Mouse (Mus musculus): ENCODE results near the gene Ptpn3. TPM values are rescaled to one million over a fixed set of nuclear protein-coding genes. Genes with fewer than 3 reads are reported as not detected.

Gene Ptpn3
- polyA plus RNA-seq, 1 experiment from 2014 or later: 3.0 TPM

DNA sequence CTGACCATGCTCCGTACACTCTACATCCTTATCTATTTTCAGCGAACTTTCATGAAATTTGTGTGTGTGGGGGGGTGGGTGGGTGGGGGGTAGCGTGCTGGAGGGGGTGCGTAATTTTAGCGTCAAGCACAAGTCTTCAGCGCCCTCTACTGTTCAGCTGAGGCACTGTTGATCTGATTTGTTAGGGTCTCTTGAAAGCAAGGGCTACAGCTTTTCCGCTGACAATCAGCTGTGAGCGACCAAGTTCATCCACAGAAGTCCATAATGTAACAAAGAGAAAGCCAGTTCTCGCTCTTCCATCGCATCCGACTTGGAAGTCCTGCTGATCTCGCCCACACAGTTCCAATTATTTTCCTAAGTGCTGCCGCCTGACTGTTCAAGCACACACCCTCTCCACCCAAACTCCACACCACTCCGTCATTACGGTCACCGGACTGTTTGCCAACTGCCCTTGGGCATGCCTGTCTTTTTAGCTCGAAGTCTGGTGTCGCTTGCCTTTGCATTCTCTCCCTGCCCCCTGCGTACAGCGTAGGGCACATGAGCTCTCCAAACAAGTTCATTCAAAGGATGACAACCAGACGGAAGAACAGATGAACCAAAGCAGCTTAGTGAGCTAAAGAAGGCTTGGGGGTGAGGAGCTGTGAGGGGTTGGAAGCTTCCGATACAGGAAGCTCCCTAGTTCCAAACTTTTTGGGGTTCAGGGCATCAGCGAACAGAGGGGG lies 19.1 kb upstream of the Ptpn3 start:
- no peak overlapping the region for H3K27ac ChIP-seq (ENCODE audit: low read length)
- no peaks in the 10 kb centered on the region for H3K36me3 ChIP-seq (ENCODE audit: control insufficient read depth, insufficient read depth, low read length)
- ATAC-seq: no peak
- H3K27me3 ChIP-seq (ENCODE audit: control insufficient read depth, insufficient read depth, low read depth, low read length): no peaks in the 10 kb centered on the region
- no peaks in the 10 kb centered on the region for H3K9me3 ChIP-seq (replicated peaks; ENCODE audit: control insufficient read depth, low read length, poor library complexity, severe bottlenecking)
- no peak overlapping the region for H3K9ac ChIP-seq (ENCODE audit: low read depth, low read length)
- H3K4me3 ChIP-seq (ENCODE audit: low read depth, low read length): no peak overlapping the region
- H3K4me1 ChIP-seq (ENCODE audit: control insufficient read depth, insufficient read depth, low read length): no peaks in the 10 kb centered on the region
- H3K4me2 ChIP-seq (ENCODE audit: low read length): 0 out of 2 replicates have a peak overlapping the region, but pooled peaks have one; percentile 15
- WGBS: 37% methylated on average over 23 of the region's 23 CpGs

DNA sequence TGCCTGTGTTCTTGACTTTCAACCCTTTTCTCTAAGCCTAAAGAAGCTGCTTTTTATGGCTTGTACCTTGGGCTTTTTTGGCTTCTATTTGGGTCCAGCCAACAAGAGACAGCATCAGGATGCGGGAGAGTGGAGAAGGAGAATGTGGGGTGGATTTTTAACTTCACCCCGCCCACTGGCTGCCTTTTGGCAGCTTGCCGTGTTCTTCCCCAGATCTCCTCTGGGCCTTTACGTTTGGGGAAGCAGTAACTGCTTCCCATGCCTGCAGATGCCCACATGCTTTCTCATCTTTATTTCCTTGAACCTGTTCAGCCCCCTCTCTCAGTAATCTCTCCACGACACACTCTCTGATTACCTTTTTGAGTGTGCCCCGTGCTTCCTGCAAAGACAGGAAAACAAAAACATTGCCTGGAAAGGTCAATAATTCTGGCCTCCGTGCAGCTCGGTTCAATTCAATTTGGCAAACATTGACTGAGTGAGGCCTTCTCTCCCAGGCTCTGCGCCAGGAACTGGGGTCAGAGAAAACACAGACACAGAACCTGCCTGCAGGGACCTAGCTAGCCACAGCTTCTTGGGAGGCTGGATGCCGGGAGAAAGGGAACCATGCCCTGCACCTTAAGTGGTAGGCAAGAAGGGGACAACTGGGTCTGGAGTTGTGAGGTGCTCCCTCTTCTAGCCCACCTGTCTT lies 17.0 kb upstream of the Ptpn3 start:
- no peak overlapping the region for H3K9ac ChIP-seq (ENCODE audit: low read depth, low read length)
- ATAC-seq: no peak

GRCm38 (mm10) chr4:57312256-57313166 lies 10.9 kb upstream of the Ptpn3 start:
- Histone ChIP-seq H3K4me2 (ENCODE audit: low read length) (no peak overlapping the region), H3K4me3 (ENCODE audit: low read depth, low read length) (no peak overlapping the region), H3K9me3 (replicated peaks; ENCODE audit: control insufficient read depth, low read length, poor library complexity, severe bottlenecking) (no peaks in the 10 kb centered on the region), H3K27ac (ENCODE audit: low read length) (no peak overlapping the region), H3K9ac (ENCODE audit: low read depth, low read length) (no peak overlapping the region), H3K36me3 (ENCODE audit: control insufficient read depth, insufficient read depth, low read length) (no peaks in the 10 kb centered on the region), H3K4me1 (ENCODE audit: control insufficient read depth, insufficient read depth, low read length) (no peaks in the 10 kb centered on the region), H3K27me3 (ENCODE audit: control insufficient read depth, insufficient read depth, low read depth, low read length) (no peaks in the 10 kb centered on the region)
- ATAC-seq: no peak
- 86% methylated on average over 8 of the region's 8 CpGs for WGBS

More for the DNA sequence above, 17.0 kb upstream of the Ptpn3 start:
- H3K27me3 ChIP-seq (ENCODE audit: control insufficient read depth, insufficient read depth, low read depth, low read length): no peaks in the 10 kb centered on the region
- H3K4me2 ChIP-seq (ENCODE audit: low read length): no peak overlapping the region
- WGBS: 44% methylated on average over 10 of the region's 10 CpGs
- H3K9me3 ChIP-seq (replicated peaks; ENCODE audit: control insufficient read depth, low read length, poor library complexity, severe bottlenecking): no peaks in the 10 kb centered on the region
- no peaks in the 10 kb centered on the region for H3K36me3 ChIP-seq (ENCODE audit: control insufficient read depth, insufficient read depth, low read length)
- H3K27ac ChIP-seq (ENCODE audit: low read length): no peak overlapping the region
- H3K4me3 ChIP-seq (ENCODE audit: low read depth, low read length): no peak overlapping the region
- no peaks in the 10 kb centered on the region for H3K4me1 ChIP-seq (ENCODE audit: control insufficient read depth, insufficient read depth, low read length)

- H3K9ac ChIP-seq (ENCODE audit: low read depth, low read length): no peak overlapping the region
- H3K9me3 ChIP-seq (replicated peaks; ENCODE audit: control insufficient read depth, low read length, poor library complexity, severe bottlenecking): no peaks in the 10 kb centered on the region
- WGBS: 91% methylated on average over 4 of the region's 4 CpGs
- H3K36me3 ChIP-seq (ENCODE audit: control insufficient read depth, insufficient read depth, low read length): no peaks in the 10 kb centered on the region
- no peak for ATAC-seq
- H3K4me3 ChIP-seq (ENCODE audit: low read depth, low read length): no peak overlapping the region
- no peaks in the 10 kb centered on the region for H3K4me1 ChIP-seq (ENCODE audit: control insufficient read depth, insufficient read depth, low read length)
- H3K27me3 ChIP-seq (ENCODE audit: control insufficient read depth, insufficient read depth, low read depth, low read length): no peaks in the 10 kb centered on the region
- no peak overlapping the region for H3K27ac ChIP-seq (ENCODE audit: low read length)
- H3K4me2 ChIP-seq (ENCODE audit: low read length): no peak overlapping the region
Observed at GRCm38 (mm10) chr4:57311750-57312149, 10.1 kb upstream of the Ptpn3 start.

- H3K27ac ChIP-seq (ENCODE audit: low read length): no peak overlapping the region
- no peaks in the 10 kb centered on the region for H3K27me3 ChIP-seq (ENCODE audit: control insufficient read depth, insufficient read depth, low read depth, low read length)
- 50% methylated on average over 26 of the region's 26 CpGs for WGBS
- peak overlapping the region; percentile 36 for H3K4me2 ChIP-seq (ENCODE audit: low read length)
- no peaks in the 10 kb centered on the region for H3K36me3 ChIP-seq (ENCODE audit: control insufficient read depth, insufficient read depth, low read length)
- H3K4me1 ChIP-seq (ENCODE audit: control insufficient read depth, insufficient read depth, low read length): no peaks in the 10 kb centered on the region
- no peaks in the 10 kb centered on the region for H3K9me3 ChIP-seq (replicated peaks; ENCODE audit: control insufficient read depth, low read length, poor library complexity, severe bottlenecking)
- H3K9ac ChIP-seq (ENCODE audit: low read depth, low read length): no peak overlapping the region
- no peak overlapping the region for H3K4me3 ChIP-seq (ENCODE audit: low read depth, low read length)
- ATAC-seq: no peak
Observed at GRCm38 (mm10) chr4:57308214-57309000, 6.8 kb upstream of the Ptpn3 start.

DNA sequence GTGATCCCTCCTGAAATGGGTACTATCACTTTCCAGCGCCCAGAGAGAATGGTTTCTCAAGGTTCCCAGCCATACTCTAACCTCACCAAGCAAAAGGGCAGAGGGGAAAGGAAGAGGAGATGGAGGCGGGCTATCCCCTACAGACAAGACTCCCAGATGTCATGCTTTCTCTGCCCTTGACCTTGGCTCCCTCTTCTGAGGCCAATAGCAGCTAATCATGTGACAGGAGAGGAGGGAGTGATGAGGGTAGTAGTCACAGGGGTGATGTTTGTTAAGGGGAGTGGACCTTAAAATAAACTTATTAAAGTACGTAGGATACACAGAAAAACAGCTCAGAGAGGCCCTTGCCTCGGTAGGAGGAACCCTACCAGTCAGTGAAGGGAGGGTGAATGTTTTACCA lies 6.1 kb upstream of the Ptpn3 start:
- Histone ChIP-seq H3K9me3 (replicated peaks; ENCODE audit: control insufficient read depth, low read length, poor library complexity, severe bottlenecking) (no peaks in the 10 kb centered on the region), H3K4me1 (ENCODE audit: control insufficient read depth, insufficient read depth, low read length) (no peaks in the 10 kb centered on the region), H3K27ac (ENCODE audit: low read length) (no peak overlapping the region), H3K4me2 (ENCODE audit: low read length) (no peak overlapping the region), H3K4me3 (ENCODE audit: low read depth, low read length) (no peak overlapping the region), H3K36me3 (ENCODE audit: control insufficient read depth, insufficient read depth, low read length) (no peaks in the 10 kb centered on the region), H3K27me3 (ENCODE audit: control insufficient read depth, insufficient read depth, low read depth, low read length) (no peaks in the 10 kb centered on the region), H3K9ac (ENCODE audit: low read depth, low read length) (no peak overlapping the region)
- WGBS: 77% methylated on average over 4 of the region's 4 CpGs
- no peak for ATAC-seq

DNA sequence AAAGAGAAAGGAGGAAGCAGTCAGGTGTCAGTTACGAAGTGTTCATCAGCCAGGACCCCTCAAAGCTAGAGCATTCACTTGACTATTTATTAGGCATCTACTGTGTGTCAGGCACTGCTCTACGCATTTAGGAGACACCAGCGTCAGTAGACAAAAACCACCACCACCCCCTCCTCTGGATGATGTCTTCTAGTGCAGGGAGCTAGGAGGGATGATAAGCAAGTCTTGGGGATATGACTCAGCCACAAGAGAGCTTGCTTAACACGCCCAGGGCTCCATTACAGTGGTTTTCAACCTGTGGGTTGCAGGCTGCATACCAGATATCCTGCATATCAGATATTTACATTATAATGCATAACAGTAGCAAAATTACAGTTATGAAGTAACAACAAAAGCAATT lies 4.6 kb upstream of the Ptpn3 start:
- Histone ChIP-seq H3K9ac (ENCODE audit: low read depth, low read length) (no peak overlapping the region), H3K36me3 (ENCODE audit: control insufficient read depth, insufficient read depth, low read length) (no peaks in the 10 kb centered on the region), H3K9me3 (replicated peaks; ENCODE audit: control insufficient read depth, low read length, poor library complexity, severe bottlenecking) (no peaks in the 10 kb centered on the region), H3K4me2 (ENCODE audit: low read length) (no peak overlapping the region), H3K27ac (ENCODE audit: low read length) (no peak overlapping the region), H3K27me3 (ENCODE audit: control insufficient read depth, insufficient read depth, low read depth, low read length) (no peaks in the 10 kb centered on the region), H3K4me3 (ENCODE audit: low read depth, low read length) (no peak overlapping the region), H3K4me1 (ENCODE audit: control insufficient read depth, insufficient read depth, low read length) (no peaks in the 10 kb centered on the region)
- no peak for ATAC-seq
- WGBS: 96% methylated on average over 4 of the region's 4 CpGs

DNA sequence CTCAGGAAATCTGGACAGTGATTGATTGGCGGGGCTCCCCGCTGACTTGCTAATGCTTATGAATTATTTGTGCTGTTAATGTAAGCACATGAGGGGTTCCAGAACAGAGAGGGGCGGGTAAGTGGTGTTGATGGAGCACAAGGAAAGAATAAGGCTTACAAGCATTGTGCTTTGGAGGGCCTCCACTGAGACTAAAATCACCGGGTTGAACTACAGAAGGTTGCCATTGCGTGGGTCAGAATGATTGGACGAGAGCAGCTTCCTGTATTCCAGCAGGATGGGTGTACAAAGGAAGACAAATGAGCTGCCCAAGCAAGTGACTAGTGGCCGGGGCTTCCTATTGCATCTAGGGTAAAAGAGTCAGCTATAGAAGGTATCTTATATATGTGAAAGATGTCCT lies 4.0 kb upstream of the Ptpn3 start:
- Histone ChIP-seq H3K4me1 (ENCODE audit: control insufficient read depth, insufficient read depth, low read length) (peaks cover 2% of the 10 kb centered on the region), H3K9ac (ENCODE audit: low read depth, low read length) (no peak overlapping the region), H3K27ac (ENCODE audit: low read length) (no peak overlapping the region), H3K27me3 (ENCODE audit: control insufficient read depth, insufficient read depth, low read depth, low read length) (no peaks in the 10 kb centered on the region), H3K4me2 (ENCODE audit: low read length) (no peak overlapping the region), H3K4me3 (ENCODE audit: low read depth, low read length) (no peak overlapping the region), H3K9me3 (replicated peaks; ENCODE audit: control insufficient read depth, low read length, poor library complexity, severe bottlenecking) (no peaks in the 10 kb centered on the region), H3K36me3 (ENCODE audit: control insufficient read depth, insufficient read depth, low read length) (no peaks in the 10 kb centered on the region)
- 62% methylated on average over 7 of the region's 7 CpGs for WGBS
- no peak for ATAC-seq

All from midbrain, embryonic 16.5 days (tissue).